Mouse (Mus musculus) thymus, adult 2 months (tissue): ENCODE measurements around the gene Slc6a3.

Source experiments
- CTCF ChIP-seq: fragments of 200-500 bp; IDR thresholded peaks from 2 replicates; pipeline ENCODE4 v1.5.1; 2012; ENCODE audit warnings: mild to moderate bottlenecking, control low read depth, low read length, moderate library complexity, borderline replicate concordance; ENCODE audit not compliant: control insufficient read depth, poor library complexity, insufficient read depth; ENCODE audit errors: extremely low read depth
- POLR2A ChIP-seq: fragments of 200-500 bp; IDR thresholded peaks from 2 replicates; pipeline ENCODE4 v1.6.1; 2012; ENCODE audit warnings: mild to moderate bottlenecking, low read length, control low read depth, moderate library complexity; ENCODE audit not compliant: control insufficient read depth, poor library complexity, insufficient read depth; ENCODE audit errors: extremely low read depth

- TF ChIP-seq CTCF: no peak
- TF ChIP-seq POLR2A: no peak
Observed at GRCm38 (mm10) chr13:73626410-73626744, 89.8 kb downstream of the Slc6a3 start.
